Mouse (Mus musculus): ENCODE data around the gene Cish.

DNA sequence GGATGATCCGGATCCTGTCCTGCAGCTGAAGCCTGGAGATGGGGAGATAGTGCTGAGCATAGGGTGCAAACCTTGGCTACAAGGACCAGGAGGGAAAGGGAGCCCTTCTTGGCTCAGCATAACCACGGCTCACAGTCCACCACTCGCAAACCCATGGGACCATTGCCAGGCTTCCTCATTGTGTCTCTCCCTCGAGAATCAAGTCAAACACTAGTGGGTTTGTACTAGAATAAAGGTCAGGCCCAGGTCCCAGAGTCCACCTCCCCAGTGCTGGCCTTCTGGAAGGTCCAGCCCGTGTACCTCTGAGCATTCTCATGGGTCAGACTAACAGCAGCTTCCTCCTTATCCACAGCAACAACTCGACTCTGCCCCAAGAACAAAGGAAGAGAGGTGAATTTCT lies 35.0 kb downstream of the Cish start:
- no peak for TF ChIP-seq CTCF (IDR thresholded peaks at IDR 0.05; ENCODE audit: control insufficient read depth, insufficient read depth, low read length)
- TF ChIP-seq POLR2A (IDR thresholded peaks at IDR 0.05; ENCODE audit: borderline replicate concordance, control insufficient read depth, low read depth, low read length), result no peak

Data from bone marrow, adult 2 months (tissue).